Mouse (Mus musculus): ENCODE measurements at regions not wholly inside any gene's neighbourhood (a gene's known extent, or its start where the extent isn't known, plus 50 kb on each side); places are given as distances from the start of the nearest gene placed in this dataset.

DNA sequence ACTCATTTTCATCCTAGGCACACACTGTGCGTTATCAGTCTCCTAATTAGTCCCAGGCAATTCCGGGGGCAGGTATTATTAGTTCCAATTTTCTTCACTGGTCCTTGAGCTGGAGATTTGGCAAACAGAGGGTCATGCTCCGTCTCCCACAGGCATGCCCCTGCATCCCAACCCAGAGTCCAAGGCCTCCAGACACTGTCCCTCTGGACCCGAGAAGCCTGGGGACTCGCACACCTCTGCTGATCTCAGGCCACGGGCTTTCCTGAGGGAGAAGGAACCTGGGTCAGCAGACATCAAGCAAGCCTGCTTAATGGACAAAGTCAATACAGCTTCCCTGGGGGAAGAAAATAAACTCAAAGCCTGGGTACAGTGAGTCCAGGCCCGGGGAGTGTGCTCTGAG is 554.7 kb downstream of the Bnc2 start:
- no peak for ATAC-seq (ENCODE audit: low FRiP score)
- 54% methylated on average over 7 of the region's 7 CpGs for WGBS

GRCm38 (mm10) chr4:84121442-84121841 is 553.6 kb downstream of the Bnc2 start:
- H3K27me3 ChIP-seq = no peaks in the 10 kb centered on the region

More for the DNA sequence above, 554.7 kb downstream of the Bnc2 start:
- Histone ChIP-seq H3K27me3 (no peaks in the 10 kb centered on the region), H3K4me1 (peaks cover 22% of the 10 kb centered on the region), H3K4me2 (replicated peaks) (no peak overlapping the region), H3K27ac (peak overlapping the region; percentile 45; the same call in 1 of the 2 replicates), H3K36me3 (no peaks in the 10 kb centered on the region), H3K4me3 (no peak overlapping the region), H3K9ac (no peak overlapping the region), H3K9me3 (replicated peaks) (no peaks in the 10 kb centered on the region)

GRCm38 (mm10) chr4:84126400-84126799 is 548.7 kb downstream of the Bnc2 start:
- no peak overlapping the region for H3K27ac ChIP-seq
- peaks cover 7% of the 10 kb centered on the region; the same call in 1 of the 2 replicates for H3K4me1 ChIP-seq
- no peaks in the 10 kb centered on the region for H3K9me3 ChIP-seq (replicated peaks)
- H3K9ac ChIP-seq = no peak overlapping the region
- peaks cover 3% of the 10 kb centered on the region; the same call in 1 of the 2 replicates for H3K27me3 ChIP-seq
- H3K4me2 ChIP-seq (replicated peaks) = no peak overlapping the region
- H3K36me3 ChIP-seq = no peaks in the 10 kb centered on the region
- no peak for ATAC-seq (ENCODE audit: low FRiP score)
- WGBS = 67% methylated on average over 4 of the region's 4 CpGs
- H3K4me3 ChIP-seq = no peak overlapping the region

More at GRCm38 (mm10) chr4:84121442-84121841, 553.6 kb downstream of the Bnc2 start:
- no peak for ATAC-seq (ENCODE audit: low FRiP score)
- Histone ChIP-seq H3K36me3 (no peaks in the 10 kb centered on the region), H3K4me1 (peaks cover 26% of the 10 kb centered on the region), H3K4me2 (replicated peaks) (no peak overlapping the region), H3K9me3 (replicated peaks) (no peaks in the 10 kb centered on the region), H3K27ac (no peak overlapping the region), H3K4me3 (no peak overlapping the region), H3K9ac (no peak overlapping the region)
- WGBS = 68% methylated on average over 10 of the region's 10 CpGs

DNA sequence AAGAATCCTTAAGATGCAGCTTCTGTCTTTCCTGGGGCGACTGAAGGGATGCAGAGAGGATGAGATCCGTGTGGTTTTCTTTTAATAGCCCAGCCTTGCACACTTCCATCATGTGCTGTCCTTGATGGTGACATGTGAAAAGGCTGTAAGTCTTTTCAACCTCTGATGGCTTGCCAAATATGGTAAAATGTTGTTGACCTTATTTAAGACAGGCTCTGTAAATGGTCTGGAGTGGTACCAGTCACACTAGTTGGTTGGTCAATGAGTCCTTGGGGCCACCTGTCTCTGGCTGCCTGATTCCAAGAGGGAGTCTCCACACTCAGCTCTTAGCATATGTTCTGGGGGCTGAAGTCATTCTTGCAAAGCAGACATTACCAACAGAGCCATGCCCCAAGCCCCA is 547.7 kb downstream of the Bnc2 start:
- no peak overlapping the region for H3K4me2 ChIP-seq (replicated peaks)
- H3K4me1 ChIP-seq = 0 out of 2 replicates have a peak, but pooled peaks cover 5% of the 10 kb centered on the region
- peaks cover 3% of the 10 kb centered on the region; the same call in 1 of the 2 replicates for H3K27me3 ChIP-seq
- no peak overlapping the region for H3K9ac ChIP-seq
- no peaks in the 10 kb centered on the region for H3K9me3 ChIP-seq (replicated peaks)
- no peak overlapping the region for H3K27ac ChIP-seq
- no peak overlapping the region for H3K4me3 ChIP-seq
- WGBS = 71% methylated on average over 2 of the region's 2 CpGs
- no peaks in the 10 kb centered on the region for H3K36me3 ChIP-seq
- no peak for ATAC-seq (ENCODE audit: low FRiP score)

DNA sequence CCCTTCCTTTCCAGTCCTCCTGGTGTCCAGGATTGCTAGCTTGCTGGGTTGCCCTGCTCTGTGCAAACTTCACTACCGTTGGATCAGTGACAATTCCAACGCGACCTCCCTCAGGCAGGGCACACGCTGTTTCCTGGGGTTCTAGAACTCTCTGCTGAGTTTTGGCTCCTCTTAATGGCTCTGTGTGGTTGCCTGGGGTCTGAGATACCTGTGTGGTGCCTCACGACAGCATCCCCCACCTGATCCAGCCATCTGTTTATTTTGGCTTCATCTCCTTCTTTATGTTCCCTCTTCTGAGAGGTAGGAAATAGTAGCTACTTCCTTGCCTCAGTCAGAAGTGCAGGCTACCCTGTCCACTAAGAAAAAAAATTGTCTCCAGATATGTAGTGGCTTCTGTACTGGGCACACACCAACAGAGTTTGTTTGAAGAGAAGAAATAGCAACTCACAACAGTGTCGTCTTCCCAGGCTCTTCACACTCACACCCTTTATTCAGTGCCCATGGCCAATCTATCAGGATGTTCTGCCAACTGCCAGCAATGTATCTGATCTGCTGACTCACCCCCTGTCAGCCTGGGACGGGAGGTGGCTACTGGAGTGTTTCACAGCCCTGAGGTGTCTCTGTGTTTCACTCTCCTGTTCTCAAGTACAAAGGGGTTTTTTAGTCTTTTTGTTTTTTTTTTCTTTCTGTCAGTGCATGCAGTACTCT is 544.1 kb downstream of the Bnc2 start:
- no peak for ATAC-seq (ENCODE audit: low FRiP score)
- Histone ChIP-seq H3K27me3 (peaks cover 3% of the 10 kb centered on the region; the same call in 1 of the 2 replicates), H3K4me3 (no peak overlapping the region), H3K9ac (no peak overlapping the region), H3K36me3 (no peaks in the 10 kb centered on the region), H3K9me3 (replicated peaks) (no peaks in the 10 kb centered on the region), H3K4me1 (0 out of 2 replicates have a peak, but pooled peaks cover 5% of the 10 kb centered on the region), H3K4me2 (replicated peaks) (no peak overlapping the region), H3K27ac (no peak overlapping the region)
- 74% methylated on average over 7 of the region's 7 CpGs for WGBS

GRCm38 (mm10) chr4:84135740-84136139 is 539.3 kb downstream of the Bnc2 start:
- Histone ChIP-seq H3K4me3 (no peak overlapping the region), H3K4me2 (replicated peaks) (no peak overlapping the region), H3K9me3 (replicated peaks) (no peaks in the 10 kb centered on the region), H3K27ac (0 out of 2 replicates have a peak overlapping the region, but pooled peaks have one; percentile 7), H3K27me3 (peaks cover 1% of the 10 kb centered on the region; the same call in 1 of the 2 replicates), H3K4me1 (no peaks in the 10 kb centered on the region), H3K9ac (no peak overlapping the region), H3K36me3 (no peaks in the 10 kb centered on the region)
- ATAC-seq (ENCODE audit: low FRiP score) = no peak
- 82% methylated on average over 10 of the region's 10 CpGs for WGBS

- Histone ChIP-seq H3K4me1 (no peaks in the 10 kb centered on the region), H3K27me3 (no peaks in the 10 kb centered on the region), H3K9me3 (replicated peaks) (no peaks in the 10 kb centered on the region), H3K4me2 (replicated peaks) (no peak overlapping the region), H3K36me3 (no peaks in the 10 kb centered on the region), H3K9ac (no peak overlapping the region), H3K4me3 (no peak overlapping the region), H3K27ac (peak overlapping the region; percentile 13; the same call in 1 of the 2 replicates)
- WGBS = 70% methylated on average over 14 of the region's 14 CpGs
- ATAC-seq (ENCODE audit: low FRiP score) = peak; percentile 78; the same call in 1 of the 2 replicates
Observed at GRCm38 (mm10) chr4:84137171-84137919, 537.7 kb downstream of the Bnc2 start.

- ATAC-seq (ENCODE audit: low FRiP score) = no peak
- WGBS = 82% methylated on average over 13 of the region's 13 CpGs
- no peak overlapping the region for H3K4me2 ChIP-seq (replicated peaks)
- no peaks in the 10 kb centered on the region for H3K27me3 ChIP-seq
- H3K4me3 ChIP-seq = no peak overlapping the region
- no peak overlapping the region for H3K9ac ChIP-seq
- H3K4me1 ChIP-seq = peaks cover 22% of the 10 kb centered on the region
- H3K36me3 ChIP-seq = no peaks in the 10 kb centered on the region
- H3K27ac ChIP-seq = no peak overlapping the region
- no peaks in the 10 kb centered on the region for H3K9me3 ChIP-seq (replicated peaks)
Observed at GRCm38 (mm10) chr4:84149149-84150050, 525.7 kb downstream of the Bnc2 start.

DNA sequence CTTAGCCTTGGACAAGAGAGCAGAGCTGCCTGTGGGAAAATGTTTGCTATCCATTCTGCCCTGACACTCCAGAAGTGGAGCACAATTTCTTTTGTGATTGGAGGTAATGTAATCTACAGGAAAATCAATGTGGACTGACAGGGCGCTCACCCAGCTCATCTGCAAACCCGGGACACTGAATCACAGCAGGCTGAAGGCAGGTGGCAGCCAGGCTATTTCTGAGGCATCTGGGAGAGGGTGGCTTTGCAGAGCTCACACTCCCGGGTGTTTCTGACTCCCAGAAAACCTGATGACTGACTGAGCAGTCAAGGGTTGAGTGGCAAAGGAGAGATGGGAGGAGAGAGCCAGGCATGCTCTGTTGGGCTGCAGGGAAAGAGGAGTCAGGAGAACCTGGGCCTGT is 524.4 kb downstream of the Bnc2 start:
- Histone ChIP-seq H3K27ac (0 out of 2 replicates have a peak overlapping the region, but pooled peaks have one; percentile 60), H3K4me3 (no peak overlapping the region), H3K36me3 (no peaks in the 10 kb centered on the region), H3K9me3 (replicated peaks) (no peaks in the 10 kb centered on the region), H3K4me2 (replicated peaks) (no peak overlapping the region), H3K9ac (no peak overlapping the region), H3K27me3 (no peaks in the 10 kb centered on the region), H3K4me1 (peaks cover 22% of the 10 kb centered on the region)
- WGBS = 44% methylated on average over 3 of the region's 3 CpGs
- no peak for ATAC-seq (ENCODE audit: low FRiP score)

- H3K9me3 ChIP-seq (replicated peaks) = no peaks in the 10 kb centered on the region
- no peaks in the 10 kb centered on the region for H3K27me3 ChIP-seq
- no peak overlapping the region for H3K4me2 ChIP-seq (replicated peaks)
- peaks cover 22% of the 10 kb centered on the region for H3K4me1 ChIP-seq
- no peak overlapping the region for H3K27ac ChIP-seq
- H3K4me3 ChIP-seq = no peak overlapping the region
- 86% methylated on average over 9 of the region's 9 CpGs for WGBS
- H3K9ac ChIP-seq = no peak overlapping the region
- H3K36me3 ChIP-seq = no peaks in the 10 kb centered on the region
- no peak for ATAC-seq (ENCODE audit: low FRiP score)
Observed at GRCm38 (mm10) chr4:84151247-84151646, 523.8 kb downstream of the Bnc2 start.

- no peak overlapping the region; the same call in 1 of the 2 replicates for H3K27ac ChIP-seq
- 59% methylated on average over 6 of the region's 6 CpGs for WGBS
- peaks cover 22% of the 10 kb centered on the region for H3K4me1 ChIP-seq
- no peak overlapping the region for H3K4me2 ChIP-seq (replicated peaks)
- no peaks in the 10 kb centered on the region for H3K36me3 ChIP-seq
- no peaks in the 10 kb centered on the region for H3K9me3 ChIP-seq (replicated peaks)
- ATAC-seq (ENCODE audit: low FRiP score) = 0 out of 2 replicates have a peak, but pooled peaks have one; percentile 19
- no peaks in the 10 kb centered on the region for H3K27me3 ChIP-seq
- no peak overlapping the region for H3K4me3 ChIP-seq
- H3K9ac ChIP-seq = no peak overlapping the region
Observed at GRCm38 (mm10) chr4:84151971-84152450, 523.1 kb downstream of the Bnc2 start.

All from hindbrain, embryonic 12.5 days (tissue).